Mouse (Mus musculus) adrenal gland, postnatal 36 days (tissue): Measurements from ENCODE around the gene Cks1b. TPM values are rescaled to one million over a fixed set of nuclear protein-coding genes. Genes with fewer than 3 reads are reported as not detected.

ENCODE experiments used
- DNase-seq, 2 experiments: peaks; one replicate each; pipeline ENCODE4 v3.0.0; 2021; ENCODE audit warnings: mixed read lengths in 1 of 2
- long read RNA-seq, 2 experiments: library from polyadenylated mRNA; stranded (forward); transcript quantifications; one replicate each; pipeline ENCODE4 v2.0.0; 2021; ENCODE audit warnings: borderline sequencing depth in 2 of 2
- total RNA-seq, 2 experiments: library from RNA; stranded (reverse); gene quantifications; 2 replicates each; pipeline ENCODE4 v1.2.3; 2021

Gene Cks1b
- total RNA-seq = 10 to 100 TPM; 25.1 to 36.1 TPM
- long read RNA-seq, experiment 1, transcript Cks1b-201 (3 exons, 849 nt) = major isoform, 24 of 25 reads
- long read RNA-seq, experiment 1, partial matches to known transcripts = 0 of 25 reads
- long read RNA-seq, experiment 1, other reads (novel, unspliced or antisense) = 0 of 25 reads
- long read RNA-seq, experiment 2, transcript Cks1b-201 (3 exons, 849 nt) = major isoform, 15 of 16 reads
- long read RNA-seq, experiment 2, partial matches to known transcripts = 1 of 16 reads
- long read RNA-seq, experiment 2, other reads (novel, unspliced or antisense) = 0 of 16 reads

- DNase-seq = peak; percentile 93 to 94
Observed at GRCm38 (mm10) chr3:89418170-89418860, at the start of gene Cks1b, which contains the start of gene Shc1. Gene Cks1b (minus strand): TSS chr3:89418383. Gene Shc1 (plus strand): TSS chr3:89418443.

DNA sequence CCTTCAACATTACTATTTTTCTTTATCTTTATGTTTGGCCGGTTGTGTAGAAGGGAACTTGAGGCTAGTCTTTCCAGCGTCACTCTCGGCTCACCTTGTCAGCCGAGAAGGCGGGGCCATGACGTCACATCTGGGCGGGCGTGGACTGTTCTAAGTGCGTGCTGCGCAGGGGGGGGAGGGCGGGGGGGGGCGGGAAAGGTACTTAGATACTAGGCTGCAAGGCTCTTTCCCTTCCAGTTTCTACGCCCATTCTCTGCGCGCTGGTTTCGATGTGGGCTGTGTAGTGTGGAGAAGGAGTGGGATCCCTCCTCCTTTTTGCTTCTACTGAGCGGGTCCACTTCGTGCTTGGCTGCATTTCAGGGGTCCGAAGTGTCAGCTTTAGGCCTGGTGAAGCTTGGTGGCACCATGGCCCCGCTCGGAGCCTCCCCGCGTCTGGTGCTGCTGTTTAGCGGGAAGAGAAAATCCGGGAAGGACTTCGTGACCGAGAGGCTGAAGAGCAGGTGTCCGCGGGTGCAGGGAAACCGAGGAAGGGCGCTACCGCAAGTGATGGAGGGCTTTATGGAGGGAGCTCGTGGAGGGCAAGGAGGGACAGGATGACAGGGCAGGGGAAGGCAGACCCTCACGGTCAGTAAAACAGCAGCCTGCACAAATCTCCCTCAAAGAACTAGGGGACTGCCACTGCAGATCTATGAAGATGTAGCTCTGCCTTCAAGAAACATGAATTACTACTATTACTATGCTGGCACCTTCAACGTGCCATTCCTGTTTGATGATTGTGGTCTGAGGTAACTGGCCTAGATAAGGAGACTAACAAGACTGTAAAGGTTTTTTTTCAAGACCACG is 41.0 kb upstream of the Cks1b start:
- DNase-seq = peak; percentile 95 to 96

DNA sequence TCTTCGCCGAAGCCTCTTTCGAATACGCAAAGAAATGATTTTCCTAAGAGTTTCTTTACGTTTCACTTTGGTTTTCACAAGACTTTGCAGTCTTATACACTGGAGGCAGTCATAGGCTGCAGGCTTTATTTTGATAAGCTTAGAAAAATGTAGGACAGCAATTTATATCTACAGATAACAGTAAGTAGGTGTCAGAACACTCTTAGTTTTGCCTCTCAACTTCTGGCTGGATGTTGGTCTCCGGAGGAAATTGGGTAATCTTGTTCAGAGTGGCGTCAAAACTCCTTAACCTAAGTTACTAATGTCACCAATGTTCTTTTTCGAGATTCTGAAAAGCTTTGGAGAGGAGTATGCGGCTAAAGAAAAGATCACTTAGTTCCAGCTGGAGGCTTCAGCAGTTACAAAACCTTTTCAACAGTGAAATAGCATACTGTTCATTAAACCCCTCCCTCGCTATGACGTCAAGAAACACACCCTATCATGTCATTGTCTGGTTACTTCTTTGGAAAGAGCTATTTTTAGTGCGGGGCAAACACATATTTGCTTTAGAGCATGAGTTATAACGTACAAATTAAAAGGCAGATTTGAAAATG is 40.3 kb upstream of the Cks1b start:
- peak in 1 of 2 experiments; percentile 48 for DNase-seq

- peak; percentile 71 to 82 for DNase-seq
Observed at GRCm38 (mm10) chr3:89456726-89457665, 38.8 kb upstream of the Cks1b start.

DNA sequence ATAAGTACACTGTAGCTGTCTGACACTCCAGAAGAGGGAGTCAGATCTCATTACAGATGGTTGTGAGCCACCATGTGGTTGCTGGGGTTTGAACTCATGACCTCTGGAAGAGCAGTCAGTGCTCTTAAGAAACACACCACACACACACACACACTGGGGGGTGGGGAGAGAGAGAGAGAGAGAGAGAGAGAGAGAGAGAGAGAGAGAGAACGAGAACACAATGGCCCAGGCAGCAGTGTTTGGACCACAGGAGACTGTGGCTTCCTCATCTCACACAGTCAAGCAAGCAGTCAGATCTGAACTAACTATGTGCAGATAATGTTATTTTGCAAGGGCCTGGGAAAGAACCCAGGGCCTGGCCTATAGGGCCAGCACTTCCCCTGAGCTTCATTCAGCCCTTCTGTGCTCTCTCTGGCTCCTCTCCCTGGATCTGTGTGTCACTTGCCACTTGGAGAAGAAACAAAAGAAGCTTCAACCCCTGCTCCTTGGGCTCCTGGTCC is 37.7 kb upstream of the Cks1b start:
- no peak for DNase-seq

DNA sequence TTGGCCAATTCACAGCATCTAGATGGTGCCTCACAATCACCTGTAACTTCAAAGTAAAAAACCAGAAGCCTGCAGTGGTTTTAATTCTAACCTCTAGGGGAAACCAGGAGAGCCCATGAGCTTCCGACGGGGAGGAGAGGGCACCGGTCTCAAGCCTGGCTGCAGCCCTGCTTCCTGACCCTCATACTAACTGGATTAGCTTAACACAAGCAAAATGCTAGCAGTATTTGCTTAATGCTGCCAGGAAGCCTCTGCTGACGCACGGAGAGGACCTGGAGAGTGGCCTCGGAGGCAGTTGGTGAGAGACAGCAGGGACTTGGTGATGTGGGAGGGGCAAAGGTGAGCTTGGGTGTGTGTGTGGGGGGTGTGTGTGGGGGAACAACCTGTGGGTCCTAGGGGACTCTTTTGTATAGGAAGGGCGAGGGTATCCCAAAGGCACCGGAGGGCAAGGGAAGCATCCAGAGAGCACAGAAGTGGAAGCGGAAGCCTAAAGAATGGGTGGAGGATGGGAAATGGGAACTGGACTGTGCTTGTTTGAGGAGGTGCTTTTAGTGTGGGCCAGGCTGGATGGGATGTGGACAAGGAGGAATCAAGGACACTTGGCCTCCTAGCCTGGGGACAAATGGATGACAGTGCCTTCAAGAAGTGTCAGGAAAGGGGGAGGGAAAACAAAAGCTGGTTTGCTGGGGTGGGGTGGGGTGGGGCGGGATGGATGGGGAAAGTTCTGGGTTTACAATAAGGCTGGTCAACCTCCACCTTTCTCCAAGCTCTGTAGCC is 36.4 kb upstream of the Cks1b start, which contains the start of gene Pmvk:
Gene Pmvk, plus strand, starts transcription at position 141 of the 777 bp plus-strand sequence.
- DNase-seq = no peak

DNA sequence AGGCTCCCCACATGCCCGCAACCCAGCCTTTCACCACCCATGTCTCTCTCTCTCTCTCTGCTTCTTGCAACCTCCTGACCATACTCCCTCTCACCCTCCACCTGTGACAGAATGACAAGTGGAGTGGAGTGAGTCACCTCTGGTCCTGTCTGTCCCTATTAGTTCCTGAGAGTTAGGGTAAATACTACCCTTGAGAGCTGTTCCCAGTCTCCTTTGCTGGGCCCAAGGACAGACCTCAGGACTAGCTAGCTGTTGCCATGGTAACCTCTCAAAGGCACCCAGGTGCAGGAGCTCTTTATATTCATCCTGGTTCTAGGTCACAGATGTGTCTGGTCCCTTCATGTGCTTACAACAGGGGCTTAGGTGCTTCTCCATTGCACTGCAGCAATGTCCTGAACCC is 33.7 kb upstream of the Cks1b start:
- DNase-seq = no peak

DNA sequence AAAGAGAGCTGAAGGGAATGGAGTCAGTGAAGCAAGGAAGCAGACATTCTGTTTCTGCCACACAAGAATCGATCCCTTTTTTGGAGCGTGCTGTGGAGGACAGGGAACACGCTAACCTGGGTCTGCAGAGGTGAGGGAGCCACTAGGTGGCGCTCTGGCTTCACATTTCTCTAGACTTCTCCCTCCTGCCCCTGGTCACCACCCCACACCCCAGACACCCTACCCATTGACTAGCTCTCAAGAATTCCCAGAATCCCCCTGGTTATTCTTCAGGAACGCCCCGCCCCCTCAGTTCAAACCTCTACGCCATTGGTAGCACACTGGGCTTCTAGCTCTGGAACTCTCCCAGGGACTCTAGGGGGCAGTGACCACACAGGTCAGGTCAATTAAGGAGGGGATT is 31.4 kb upstream of the Cks1b start:
- peak; percentile 75 to 88 for DNase-seq

GRCm38 (mm10) chr3:89448720-89449537 is 30.7 kb upstream of the Cks1b start:
- peak; percentile 85 to 86 for DNase-seq

DNA sequence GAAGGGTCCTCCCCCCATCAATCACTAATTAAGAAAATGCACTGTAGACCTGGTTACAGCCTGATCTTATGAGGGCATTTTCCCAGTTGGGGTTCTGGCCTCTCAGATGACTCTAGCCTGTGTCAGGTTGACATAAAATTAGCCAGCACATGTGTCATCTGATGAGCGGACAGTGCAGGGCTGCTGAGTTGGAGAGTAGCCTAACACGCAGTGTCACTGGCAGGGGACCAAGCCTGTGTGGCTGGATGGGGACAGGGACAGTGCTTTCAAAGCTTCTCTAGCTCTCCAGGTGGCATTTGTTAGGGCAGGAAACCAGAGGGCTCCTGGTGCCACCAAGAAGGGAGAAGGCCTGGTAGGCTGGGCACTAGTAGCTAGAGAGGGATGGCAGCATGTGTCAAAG is 22.5 kb upstream of the Cks1b start:
- DNase-seq = peak; percentile 70 to 73

DNA sequence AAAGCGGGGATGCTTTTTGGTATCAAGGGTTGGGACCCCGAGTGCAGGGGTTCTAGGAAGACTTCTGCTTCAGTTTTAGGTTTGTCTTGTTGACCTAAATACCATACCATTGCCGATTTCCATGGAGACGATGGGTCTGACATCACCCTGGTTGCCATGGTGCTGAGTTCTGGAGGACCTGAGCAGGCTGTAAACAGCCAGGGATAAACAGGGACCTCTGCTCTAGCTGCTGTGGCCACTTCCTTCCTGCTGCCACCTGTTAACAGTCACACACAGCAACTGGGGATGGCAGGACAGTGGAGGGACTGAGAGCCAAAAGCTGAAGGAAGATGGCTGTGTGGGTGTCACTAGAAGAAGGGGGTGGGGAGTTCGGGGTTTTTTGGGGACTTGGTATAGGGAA is 19.1 kb upstream of the Cks1b start:
- peak; percentile 50 for DNase-seq

DNA sequence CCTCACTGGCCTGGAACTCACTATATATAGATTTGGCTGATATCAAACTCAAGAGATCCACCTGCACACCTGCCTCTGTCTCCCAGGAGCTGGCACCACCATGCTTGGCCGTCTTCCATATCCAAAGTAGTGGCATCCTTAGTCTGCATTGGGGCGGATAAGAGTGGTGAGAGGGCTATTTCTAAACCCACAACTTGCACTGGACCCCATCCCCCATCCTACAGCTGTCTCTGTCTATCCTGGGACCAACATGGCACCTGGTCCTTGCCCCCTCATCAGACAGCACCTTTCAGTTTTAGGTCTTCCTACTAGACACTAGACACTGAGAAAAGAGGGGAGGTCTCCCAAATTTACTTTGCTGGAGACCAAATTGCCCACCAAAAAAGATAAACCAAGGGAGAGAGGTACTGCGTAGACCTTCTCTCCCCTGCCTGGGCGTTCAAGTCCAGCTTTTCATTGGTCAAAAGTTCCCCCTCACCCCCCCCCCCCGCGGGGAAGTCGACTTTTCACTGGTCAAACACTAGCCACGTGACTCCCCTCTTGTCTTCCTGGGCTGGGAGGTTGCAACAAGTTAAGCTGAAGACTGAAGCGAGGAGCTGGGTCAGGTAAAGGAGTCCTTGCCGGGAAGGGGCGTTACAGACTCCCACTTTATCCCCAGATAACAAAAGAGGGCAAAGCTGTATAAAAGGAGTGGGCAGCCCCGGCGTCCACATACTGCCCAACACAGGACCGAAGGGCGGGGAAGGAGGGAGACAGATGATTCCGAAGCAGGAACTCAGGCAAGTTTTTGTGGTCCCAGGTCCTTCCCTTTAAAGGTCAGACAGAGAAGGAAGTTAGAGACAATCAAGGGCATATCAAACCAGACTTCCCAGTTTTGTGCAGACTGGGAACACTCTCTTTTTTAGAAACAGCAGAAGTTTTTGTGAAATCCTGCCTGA is 18.3 kb upstream of the Cks1b start, which contains the start of gene Pbxip1:
Gene Pbxip1, plus strand, starts transcription at position 531 of the 938 bp plus-strand sequence.
- peak; percentile 72 to 79 for DNase-seq

- no peak for DNase-seq
Observed at GRCm38 (mm10) chr3:89435041-89435440, 16.9 kb upstream of the Cks1b start.

- DNase-seq = no peak
Observed at GRCm38 (mm10) chr3:89434532-89434931, 16.3 kb upstream of the Cks1b start.

GRCm38 (mm10) chr3:89432606-89433005 is 14.4 kb upstream of the Cks1b start:
- DNase-seq = no peak

GRCm38 (mm10) chr3:89430171-89431159 is 12.3 kb upstream of the Cks1b start, which contains the start of gene Pygo2:
Gene Pygo2 (plus strand): TSS chr3:89430214.
- DNase-seq = peak; percentile 98
